Mouse (Mus musculus) cerebellum, adult 9-11 months (tissue): ENCODE measurements around the gene Prickle3.
A peak's percentile ranks its signal among the peaks of the same experiment; 100 is the strongest.

ENCODE experiments used
- DNase-seq: peaks from one replicate; pipeline ENCODE4 v3.0.0; 2022

Prickle3 gene

GRCm38 (mm10) chrX:7657221-7657639 is at the start of gene Prickle3:
Gene Prickle3 (plus strand): TSS chrX:7657260.
- no peak for DNase-seq

- DNase-seq = peak; percentile 55
These were observed 47.0 kb upstream of the Prickle3 start for GRCm38 (mm10) chrX:7610035-7610434.

GRCm38 (mm10) chrX:7610536-7611258 is 46.4 kb upstream of the Prickle3 start:
- DNase-seq = peak; percentile 51

DNA sequence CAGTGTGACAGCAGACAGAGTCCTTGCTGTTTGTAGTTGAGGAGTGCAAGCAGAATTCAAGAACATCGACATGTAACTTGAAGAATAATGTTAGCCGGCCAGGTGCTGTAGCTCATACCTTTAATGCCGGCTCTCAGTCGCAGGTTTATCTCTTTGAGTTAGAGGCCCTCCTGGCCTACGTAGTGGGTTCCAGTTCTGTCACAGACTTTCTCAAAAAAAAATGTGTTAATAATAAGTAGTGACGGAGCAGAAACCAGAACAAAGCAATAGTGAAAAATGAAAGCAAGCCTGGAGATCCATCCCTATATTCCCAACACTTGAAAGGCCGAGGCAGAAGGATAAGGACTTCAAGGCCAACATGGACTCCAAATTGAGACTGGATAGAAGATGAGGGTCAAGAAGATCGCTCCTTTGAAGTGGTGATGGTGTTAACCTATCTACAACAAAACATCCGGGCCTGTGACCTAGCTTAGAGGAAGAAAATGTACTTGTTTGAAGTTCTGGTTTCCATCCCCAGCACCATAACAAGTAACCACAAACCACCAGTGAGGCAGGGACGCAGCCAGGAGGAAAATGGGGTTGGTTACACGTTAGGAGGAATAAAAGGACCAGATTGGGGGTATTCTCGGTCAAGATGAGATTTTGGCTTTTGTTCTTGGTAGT is 39.0 kb upstream of the Prickle3 start:
- no peak for DNase-seq

GRCm38 (mm10) chrX:7632560-7632959 is 24.5 kb upstream of the Prickle3 start:
- DNase-seq = no peak

DNA sequence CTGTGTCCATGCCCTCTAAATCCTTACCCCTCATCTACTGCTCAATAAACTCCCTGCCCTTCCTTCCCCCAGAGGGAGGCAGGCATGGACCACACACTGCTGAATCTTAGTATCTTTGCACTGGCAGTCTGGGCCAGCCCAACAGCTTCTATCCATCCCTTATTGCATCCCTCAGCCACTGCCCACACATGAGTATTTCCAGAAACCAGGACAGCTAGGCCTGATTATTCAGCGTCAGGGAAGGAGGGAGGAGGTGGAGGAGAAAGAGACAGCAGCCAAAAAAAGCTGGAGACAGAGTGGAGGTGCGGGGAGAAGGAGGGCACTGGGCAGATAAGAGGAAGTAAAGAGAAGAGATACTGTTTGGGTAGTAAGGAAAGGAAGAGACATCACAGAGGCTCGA is 22.0 kb upstream of the Prickle3 start:
- no peak for DNase-seq

- peak; percentile 92 for DNase-seq
These were observed 18.5 kb upstream of the Prickle3 start, which contains the start of gene Syp for GRCm38 (mm10) chrX:7638401-7639091. Gene Syp (plus strand): TSS chrX:7638471.

GRCm38 (mm10) chrX:7639536-7640325 is 17.3 kb upstream of the Prickle3 start:
- DNase-seq = peak; percentile 63

GRCm38 (mm10) chrX:7640785-7641184 is 16.3 kb upstream of the Prickle3 start:
- peak; percentile 55 for DNase-seq

DNA sequence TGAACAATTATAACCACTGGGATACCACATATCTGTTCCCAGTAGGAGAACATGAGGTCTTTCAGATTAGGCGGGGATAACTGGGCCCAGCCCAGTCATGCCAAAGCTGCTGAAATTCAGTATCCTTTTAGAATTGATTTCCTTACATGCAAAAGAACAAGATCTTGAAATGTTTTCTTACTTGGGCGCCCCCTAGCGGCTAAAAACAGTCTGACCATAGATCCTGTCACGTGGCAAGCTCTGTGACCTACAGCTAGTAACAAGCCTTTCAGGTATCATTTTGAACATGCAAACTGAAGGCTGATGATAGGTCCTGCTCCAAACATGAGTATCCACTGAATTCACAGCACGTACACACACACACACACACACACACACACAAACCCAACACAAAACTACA is 11.7 kb upstream of the Prickle3 start:
- peak; percentile 75 for DNase-seq

GRCm38 (mm10) chrX:7648671-7649304 is 8.3 kb upstream of the Prickle3 start:
- DNase-seq = peak; percentile 77

- no peak for DNase-seq
These were observed 1.1 kb downstream of the Prickle3 start for GRCm38 (mm10) chrX:7658031-7658784.

DNA sequence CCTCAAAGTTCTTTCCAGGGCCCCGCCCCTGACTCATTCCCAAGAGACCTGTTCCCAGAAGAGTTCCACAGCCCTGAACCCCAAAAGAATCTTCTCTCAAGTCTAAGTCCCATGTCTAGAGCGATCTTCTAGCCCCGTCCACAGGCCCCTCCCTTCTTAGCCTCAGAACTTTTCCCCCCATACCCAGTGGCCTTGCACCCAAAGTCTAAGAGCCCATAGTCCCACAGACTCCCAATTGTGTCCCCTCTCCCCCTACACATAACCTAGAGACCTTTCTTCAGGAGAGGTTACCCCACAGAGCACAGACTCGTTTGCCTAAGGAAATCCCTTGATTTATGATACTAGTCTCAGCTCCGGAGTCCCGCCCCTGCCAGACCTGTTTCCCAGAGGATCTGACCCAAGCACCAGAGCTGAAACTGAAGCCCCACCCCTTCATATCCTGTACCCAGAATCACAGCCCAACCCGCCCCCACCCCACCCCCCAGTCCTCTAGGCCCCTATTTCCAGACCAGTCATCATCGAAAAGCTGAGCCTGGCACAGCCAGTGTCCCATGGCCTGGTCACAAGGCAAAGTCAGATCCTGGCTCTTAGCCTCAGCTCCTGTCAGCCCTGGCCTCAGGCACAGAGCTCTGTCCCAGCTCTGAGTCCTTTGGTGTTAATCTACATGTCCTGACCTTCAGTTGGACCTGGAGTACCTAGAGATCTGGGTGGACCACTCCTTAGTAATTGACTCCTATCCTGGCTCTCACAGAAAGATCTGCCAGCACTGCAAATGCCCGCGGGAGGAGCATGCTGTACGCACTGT is 1.9 kb downstream of the Prickle3 start:
- no peak for DNase-seq

- DNase-seq = no peak
These were observed 4.0 kb downstream of the Prickle3 start for GRCm38 (mm10) chrX:7661086-7661485.

- DNase-seq = no peak
These were observed 5.9 kb downstream of the Prickle3 start for GRCm38 (mm10) chrX:7662936-7663335.

DNA sequence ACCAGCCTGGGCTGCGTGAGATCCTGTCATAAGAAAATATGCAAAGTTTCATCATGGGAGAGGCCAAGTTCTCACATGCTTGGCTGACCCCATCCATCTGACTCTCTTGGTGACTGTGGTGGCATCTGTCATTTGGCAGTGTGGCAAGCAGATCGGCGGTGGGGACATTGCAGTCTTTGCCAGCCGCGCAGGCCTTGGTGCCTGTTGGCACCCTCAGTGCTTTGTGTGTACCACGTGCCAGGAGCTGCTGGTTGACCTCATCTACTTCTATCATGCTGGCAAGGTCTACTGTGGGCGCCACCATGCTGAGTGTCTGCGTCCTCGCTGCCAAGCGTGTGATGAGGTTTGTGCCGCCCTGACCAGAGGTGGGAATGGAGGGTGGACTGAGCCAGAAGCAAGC is 7.7 kb downstream of the Prickle3 start:
- peak; percentile 91 for DNase-seq

GRCm38 (mm10) chrX:7665739-7666502 is 8.9 kb downstream of the Prickle3 start:
- no peak for DNase-seq

DNA sequence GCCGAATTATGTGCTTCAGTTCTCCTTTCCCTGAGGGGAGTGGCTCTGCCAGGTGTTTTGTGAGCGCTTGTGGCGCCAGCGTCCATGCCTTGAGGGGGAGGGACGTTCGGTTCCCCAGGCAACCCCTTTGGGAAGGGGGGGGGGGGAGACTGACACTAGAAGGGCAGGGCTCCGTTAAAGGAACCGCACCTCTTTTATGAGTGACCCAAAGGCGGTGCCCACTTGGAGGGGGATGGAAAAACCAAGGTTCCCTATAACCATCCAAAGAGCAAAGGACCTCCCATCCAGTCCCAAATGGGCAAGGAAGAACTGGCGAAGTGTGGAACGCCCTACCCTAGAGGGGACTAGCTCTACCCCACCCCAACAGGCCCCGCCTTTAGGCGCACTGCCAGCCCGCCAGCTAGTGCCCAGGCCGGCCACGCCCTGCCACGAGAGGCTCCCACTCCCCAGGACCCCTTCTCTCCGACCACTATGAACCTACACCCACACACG is 13.4 kb downstream of the Prickle3 start:
- peak; percentile 62 for DNase-seq

GRCm38 (mm10) chrX:7670921-7671623 is 14.0 kb downstream of the Prickle3 start, which contains the start of gene Plp2:
Gene Plp2 (minus strand): TSS chrX:7671390.
- no peak for DNase-seq
